In the genomic region with DNA sequence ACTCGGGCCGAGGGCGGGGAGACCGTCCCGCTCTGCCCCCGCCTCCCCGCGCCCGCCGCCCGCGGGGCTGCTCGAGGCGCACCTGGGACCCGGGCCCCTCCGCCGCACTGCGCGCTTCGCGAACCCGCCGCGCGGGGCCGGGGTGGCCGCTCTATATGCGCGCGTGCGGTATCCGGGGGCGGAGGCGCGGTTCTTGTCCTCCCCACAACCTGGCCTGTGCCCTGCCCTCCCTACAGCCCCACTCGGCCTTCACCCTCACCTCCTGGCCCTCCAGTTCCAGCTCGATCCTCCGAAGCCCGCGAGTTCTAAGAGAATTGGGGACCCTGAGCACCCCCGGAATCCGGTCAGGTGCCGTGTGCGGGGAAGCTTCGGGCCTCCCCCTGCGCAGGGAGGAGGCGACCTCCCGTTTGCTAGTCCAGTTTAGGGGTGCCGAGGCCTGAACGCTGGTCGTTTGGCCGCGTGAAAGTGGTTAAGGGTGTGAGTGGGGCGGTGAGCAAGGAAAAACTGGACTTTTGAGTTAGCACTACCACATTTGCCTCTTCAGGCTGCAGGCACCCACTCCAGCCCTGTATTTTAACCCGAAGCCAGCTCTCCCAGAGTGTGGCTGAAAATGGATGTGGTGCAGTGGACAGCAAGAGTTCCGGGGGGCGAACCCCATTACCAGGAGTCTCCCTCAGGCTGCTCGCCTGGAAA, we compare ENCODE assay signal across 7 mouse cellular contexts. TPM values are rescaled to one million over a fixed set of nuclear protein-coding genes. Genes with fewer than 3 reads are reported as not detected.
DNase-seq lines count a peak whose midpoint lies in the region; ATAC-seq and TF ChIP-seq lines count a peak whose summit lies in the region.

No protein-coding gene starts in this region.

- H3K9ac ChIP-seq in liver, embryonic 14.5 days (replicated peaks): no peak overlapping the region

- 8% methylated on average over 54 of the region's 58 CpGs for WGBS in liver, embryonic 14.5 days (ENCODE audit: insufficient replicate concordance)

- no peaks in the 10 kb centered on the region for H3K9me3 ChIP-seq in liver, embryonic 14.5 days (ENCODE audit: control insufficient read depth, low read length)

- peak overlapping the region; percentile 20 for H3K4me2 ChIP-seq in liver, embryonic 14.5 days (ENCODE audit: low read depth)

- peaks cover 62% of the 10 kb centered on the region for H3K27me3 ChIP-seq in liver, embryonic 14.5 days (ENCODE audit: control insufficient read depth, insufficient read depth, low read length)

- ATAC-seq in granulocyte monocyte progenitor cell, adult 5-6 weeks (replicated peaks; ENCODE audit: poor library complexity, severe bottlenecking): peak; percentile 15; the same call in 1 of the 2 replicates
- no peak for ATAC-seq in liver, embryonic 14.5 days (ENCODE audit: insufficient read depth)

- peak; percentile 24 for DNase-seq in ovary, postnatal 36 days (ENCODE audit: low spot score)
- no peak for DNase-seq in ovary, adult 18-20 months (ENCODE audit: low spot score)
- no peak for DNase-seq in liver, embryonic 14.5 days (ENCODE audit: low read depth in 3 of 3, low spot score in 3 of 3)
- peak; percentile 67 for DNase-seq in testis, postnatal 10 days (ENCODE audit: low spot score)
- DNase-seq in layer of hippocampus, adult 2 months (ENCODE audit: low spot score in 2 of 2): no peak
- DNase-seq in urinary bladder, postnatal 14 days (ENCODE audit: low spot score): no peak

- peak overlapping the region in 1 of 2 experiments; percentile 15; a peak in 2 of 4 replicates for H3K4me3 ChIP-seq in liver, embryonic 14.5 days (ENCODE audit: insufficient read depth in 1 of 2, low read depth in 2 of 2, low read length in 2 of 2)
- H3K4me3 ChIP-seq in layer of hippocampus, adult 2 months: no peak overlapping the region

- TF ChIP-seq EP300 in liver, embryonic 14.5 days (IDR thresholded peaks at IDR 0.05; ENCODE audit: low read depth): no peak

- TF ChIP-seq CTCF in liver, embryonic 14.5 days (IDR thresholded peaks at IDR 0.05; ENCODE audit: low read depth): no peak
- TF ChIP-seq CTCF in layer of hippocampus, adult 2 months (conservative IDR thresholded peaks at IDR 0.05): no peak

- H3K36me3 ChIP-seq in liver, embryonic 14.5 days (replicated peaks; ENCODE audit: control insufficient read depth, insufficient read depth, low read depth): no peaks in the 10 kb centered on the region

- H3K27ac ChIP-seq in liver, embryonic 14.5 days: no peak overlapping the region
- H3K27ac ChIP-seq in layer of hippocampus, adult 2 months: no peak overlapping the region

- H3K4me1 ChIP-seq in liver, embryonic 14.5 days (replicated peaks; ENCODE audit: control insufficient read depth in 2 of 2, insufficient read depth in 2 of 2, low read length in 1 of 2): no peaks in the 10 kb centered on the region

RNA-seq across cellular contexts. Expression of a gene that starts 2.1 kb away (rescaled TPM):
- total RNA-seq in granulocyte monocyte progenitor cell, adult 5-6 weeks (2014; fragmentation: Nextera tagmentation): not detected in 2 replicates
- not detected in 2 replicates for total RNA-seq in granulocyte monocyte progenitor cell, adult 5-6 weeks (2017)
- polyA plus RNA-seq in liver, embryonic 14.5 days (2012; rRNA removed): not detected in 2 replicates
- polyA plus RNA-seq in liver, embryonic 14.5 days (2014; fragmentation: Nextera tagmentation; extraction: Ambion mirVana): not detected in 2 replicates
- not detected for total RNA-seq in layer of hippocampus, adult 2 months (2021)

Comparison
In these comparisons a context has a peak if more than half of its experiments do, and no peak if none do; other contexts are left out.
1. DNase-seq: peak in ovary, postnatal 36 days (single experiment) and testis, postnatal 10 days (single experiment); none in ovary, adult 18-20 months (single experiment), liver, embryonic 14.5 days (0 of 3), layer of hippocampus, adult 2 months (0 of 2) and urinary bladder, postnatal 14 days (single experiment).